Mouse (Mus musculus) limb, embryonic 10.5 days (tissue): ENCODE data around the gene Gm10352. TPM values are rescaled to one million over a fixed set of nuclear protein-coding genes. Genes with fewer than 3 reads are reported as not detected.
"Not testable (repeated sequence)": the region's sequence is repeated elsewhere in the genome, so short reads cannot be mapped to it uniquely, and the experiment has no call there.

Experiments
- DNase-seq: peaks from one replicate; pipeline ENCODE4 v3.0.0-alpha.2; 2017; ENCODE audit warnings: low spot score
- H3K27ac ChIP-seq: fragments of 300-500 bp; sonication (generic); 2 replicates; pipeline ENCODE4 v1.5.1; 2016; ENCODE audit warnings: mild to moderate bottlenecking
- H3K27me3 ChIP-seq: fragments of 300-500 bp; sonication (generic); 2 replicates; pipeline ENCODE4 v1.6.1; 2016; ENCODE audit warnings: low read depth, mild to moderate bottlenecking; ENCODE audit not compliant: poor library complexity, severe bottlenecking
- H3K36me3 ChIP-seq: fragments of 300-500 bp; sonication (generic); 2 replicates; pipeline ENCODE4 v1.6.1; 2016; ENCODE audit warnings: mild to moderate bottlenecking, moderate library complexity
- H3K4me1 ChIP-seq: fragments of 300-500 bp; sonication (generic); 2 replicates; pipeline ENCODE4 v1.6.1; 2016
- H3K4me3 ChIP-seq: fragments of 300-500 bp; sonication (generic); 2 replicates; pipeline ENCODE4 v1.5.1; 2016; ENCODE audit warnings: mild to moderate bottlenecking, moderate library complexity
- H3K9me3 ChIP-seq: fragments of 300-500 bp; sonication (generic); replicated peaks from 2 replicates; pipeline ENCODE4 v1.6.1; 2016; ENCODE audit warnings: mild to moderate bottlenecking
- WGBS: fragments of 180-500 bp; shearing (Covaris S2); methylation state at CpG from one replicate; pipeline ENCODE4 v1.1.7; 2016; 5-methylcytosine and 5-hydroxymethylcytosine counted together
- polyA plus RNA-seq: library from polyadenylated mRNA; unstranded; fragments of >200 nt; fragmentation: Nextera tagmentation; extraction: Ambion mirVana; gene quantifications from 2 replicates; pipeline ENCODE4 v1.2.1, GENCODE M21; 2016

The Gm10352 gene
- not detected in 2 replicates for polyA plus RNA-seq

- DNase-seq, H3K36me3 ChIP-seq, H3K27ac ChIP-seq, H3K9me3 ChIP-seq, H3K4me3 ChIP-seq, H3K4me1 ChIP-seq, H3K27me3 ChIP-seq: not testable (repeated sequence)
- whole genome bisulfite sequencing = no CpG with 5 or more reads among the region's 9 CpGs
These were observed at the start of gene Gm10352 for GRCm38 (mm10) chrY:2900689-2901088. Gene Gm10352, plus strand, starts transcription at chrY:2900989.

GRCm38 (mm10) chrY:2932282-2932681 is 31.5 kb downstream of the Gm10352 start, which contains the start of gene Gm29289:
Gene Gm29289, plus strand, starts transcription at chrY:2932582.
- H3K36me3 ChIP-seq, H3K4me1 ChIP-seq, DNase-seq, H3K27me3 ChIP-seq, H3K4me3 ChIP-seq, H3K9me3 ChIP-seq, H3K27ac ChIP-seq: not testable (repeated sequence)
- WGBS = no CpG with 5 or more reads among the region's 9 CpGs

Other genes with a start within 250 kb of the Gm10352 start
- not detected in 2 replicates for gene Sry, start 237.3 kb upstream of the Gm10352 start, polyA plus RNA-seq
- gene H2al2b, start 180.3 kb upstream of the Gm10352 start, polyA plus RNA-seq = not detected in 2 replicates
- gene Gm4064, start 104.8 kb upstream of the Gm10352 start, polyA plus RNA-seq = not detected in 2 replicates
- gene Rbmy, start 70.3 kb upstream of the Gm10352 start, polyA plus RNA-seq = not detected in 2 replicates
- not detected in 2 replicates for gene Gm10256, start 70.3 kb upstream of the Gm10352 start, polyA plus RNA-seq
- gene Gm29289, start 31.6 kb downstream of the Gm10352 start, polyA plus RNA-seq = not detected in 2 replicates